Mouse (Mus musculus) T-helper 17 cell (primary cell): ENCODE measurements around the gene Tdp1.

Source experiments
- in situ Hi-C, 2 experiments: fragments of 300-600 bp; cut with MboI, MseI; formaldehyde crosslinking; loops; 1 replicate in 1 of 2; 2 replicates in 1 of 2; pipeline ENCODE4 v1.15.1; 2025; ENCODE audit warnings: high pct_unique_total_duplicates in 2 of 2

Tdp1 gene

GRCm38 (mm10) chr12:99952928-99953327, 68.6 kb downstream of the Tdp1 start:
- in situ Hi-C loops: loop anchor here in 1 of 2 experiments (25.0 kb wide), 1 partner anchor 866 kb away; no protein-coding TSS in a partner anchor

GRCm38 (mm10) chr12:99956411-99956810, 72.1 kb downstream of the Tdp1 start:
- in situ Hi-C loops: loop anchor here in 1 of 2 experiments (25.0 kb wide), 1 partner anchor 869 kb away; no protein-coding TSS in a partner anchor

- in situ Hi-C loops: loop anchor here in 1 of 2 experiments (25.0 kb wide), 1 partner anchor 871 kb away; no protein-coding TSS in a partner anchor
Measured at GRCm38 (mm10) chr12:99958068-99959060, 74.0 kb downstream of the Tdp1 start.

GRCm38 (mm10) chr12:99959291-99959690, 75.0 kb downstream of the Tdp1 start:
- in situ Hi-C loops: loop anchor here in 1 of 2 experiments (25.0 kb wide), 1 partner anchor 872 kb away; no protein-coding TSS in a partner anchor

- in situ Hi-C loops: loop anchor here (10.0 to 25.0 kb wide), 3 partner anchors 145 to 875 kb away; no protein-coding TSS in a partner anchor
Measured at GRCm38 (mm10) chr12:99959930-99960329, 75.6 kb downstream of the Tdp1 start.

- in situ Hi-C loops: loop anchor here (10.0 to 25.0 kb wide), 3 partner anchors 144 to 876 kb away; no protein-coding TSS in a partner anchor
Measured at GRCm38 (mm10) chr12:99960675-99961074, 76.4 kb downstream of the Tdp1 start.

- in situ Hi-C loops: loop anchor here (10.0 to 25.0 kb wide), 3 partner anchors 140 to 880 kb away; no protein-coding TSS in a partner anchor
Measured at GRCm38 (mm10) chr12:99964301-99965202, 80.2 kb downstream of the Tdp1 start, which contains the start of gene Kcnk13. Kcnk13 (plus strand) TSS chr12:99964499.

GRCm38 (mm10) chr12:99965203-99966115, 81.1 kb downstream of the Tdp1 start:
- in situ Hi-C loops: loop anchor here (10.0 to 25.0 kb wide), 3 partner anchors 139 to 881 kb away; no protein-coding TSS in a partner anchor

- in situ Hi-C loops: loop anchor here (10.0 to 25.0 kb wide), 3 partner anchors 139 to 881 kb away; no protein-coding TSS in a partner anchor
Measured at GRCm38 (mm10) chr12:99966116-99966770, 81.9 kb downstream of the Tdp1 start.

GRCm38 (mm10) chr12:99966881-99967363, 82.6 kb downstream of the Tdp1 start:
- in situ Hi-C loops: loop anchor here (10.0 to 25.0 kb wide), 3 partner anchors 138 to 882 kb away; no protein-coding TSS in a partner anchor

GRCm38 (mm10) chr12:99969906-99970305, 85.6 kb downstream of the Tdp1 start:
- in situ Hi-C loops: loop anchor here (10.0 to 25.0 kb wide), 3 partner anchors 135 to 885 kb away; no protein-coding TSS in a partner anchor

GRCm38 (mm10) chr12:99971205-99971894, 87.0 kb downstream of the Tdp1 start:
- in situ Hi-C loops: loop anchor here in 1 of 2 experiments (25.0 kb wide), 1 partner anchor 884 kb away; no protein-coding TSS in a partner anchor

GRCm38 (mm10) chr12:99972825-99973224, 88.5 kb downstream of the Tdp1 start:
- in situ Hi-C loops: loop anchor here in 1 of 2 experiments (25.0 kb wide), 1 partner anchor 886 kb away; no protein-coding TSS in a partner anchor

GRCm38 (mm10) chr12:99973659-99974058, 89.3 kb downstream of the Tdp1 start:
- in situ Hi-C loops: loop anchor here in 1 of 2 experiments (25.0 kb wide), 1 partner anchor 886 kb away; no protein-coding TSS in a partner anchor

GRCm38 (mm10) chr12:99979541-99979940, 95.2 kb downstream of the Tdp1 start:
- in situ Hi-C loops: no loop called here

GRCm38 (mm10) chr12:99986797-99987196, 102.5 kb downstream of the Tdp1 start:
- in situ Hi-C loops: loop anchor here in 1 of 2 experiments (5.0 kb wide), 1 partner anchor 106 kb away; no protein-coding TSS in a partner anchor

GRCm38 (mm10) chr12:99988144-99988543, 103.8 kb downstream of the Tdp1 start:
- in situ Hi-C loops: loop anchor here in 1 of 2 experiments (5.0 kb wide), 1 partner anchor 104 kb away; no protein-coding TSS in a partner anchor

- in situ Hi-C loops: no loop called here
Measured at GRCm38 (mm10) chr12:99992362-99992862, 108.1 kb downstream of the Tdp1 start.
